Mouse (Mus musculus) kidney, embryonic 14.5 days (tissue): Measurements from ENCODE around the gene Pygm. TPM values are rescaled to one million over a fixed set of nuclear protein-coding genes. Genes with fewer than 3 reads are reported as not detected.

Experiments
- ATAC-seq: fragments of 200-750 bp; cut with Nextera tagmentation; 2 replicates; pipeline ENCODE4 v1.8.0; 2017; ENCODE audit warnings: moderate number of reproducible peaks, mild to moderate bottlenecking, moderate TSS enrichment, moderate library complexity; ENCODE audit not compliant: low FRiP score, low TSS enrichment
- H3K27ac ChIP-seq: fragments of 300-500 bp; sonication (generic); 2 replicates; pipeline ENCODE4 v1.5.1; 2014; ENCODE audit warnings: low read depth, mild to moderate bottlenecking, low read length, moderate library complexity, mixed read lengths
- H3K27me3 ChIP-seq: fragments of 300-500 bp; sonication (generic); 2 replicates; pipeline ENCODE4 v1.6.1; 2014; ENCODE audit warnings: mild to moderate bottlenecking, low read length; ENCODE audit not compliant: control insufficient read depth, insufficient read depth
- H3K36me3 ChIP-seq: fragments of 300-500 bp; sonication (generic); 2 replicates; pipeline ENCODE4 v1.6.1; 2014; ENCODE audit warnings: low read length, mixed read lengths; ENCODE audit not compliant: control insufficient read depth, insufficient read depth
- H3K4me1 ChIP-seq: fragments of 300-500 bp; sonication (generic); 2 replicates; pipeline ENCODE4 v1.6.1; 2014; ENCODE audit warnings: low read length, mixed read lengths; ENCODE audit not compliant: control insufficient read depth, insufficient read depth
- H3K4me2 ChIP-seq: fragments of 300-500 bp; sonication (generic); replicated peaks from 2 replicates; pipeline ENCODE4 v1.6.1; 2014; ENCODE audit warnings: low read depth, mild to moderate bottlenecking, low read length
- H3K4me3 ChIP-seq: fragments of 300-500 bp; sonication (generic); 2 replicates; pipeline ENCODE4 v1.5.1; 2014; ENCODE audit warnings: mild to moderate bottlenecking, low read length
- H3K9ac ChIP-seq: fragments of 300-500 bp; sonication (generic); 2 replicates; pipeline ENCODE4 v1.6.1; 2014; ENCODE audit warnings: low read depth, mild to moderate bottlenecking, low read length, moderate library complexity
- H3K9me3 ChIP-seq: fragments of 300-500 bp; sonication (generic); 2 replicates; pipeline ENCODE4 v1.6.1; 2016; ENCODE audit warnings: low read length; ENCODE audit not compliant: control insufficient read depth
- WGBS: fragments of 180-500 bp; shearing (Covaris S2); extraction: QIAGEN DNeasy Blood & Tissue Kit; methylation state at CpG from one replicate; pipeline ENCODE4 v1.1.7; 2014; 5-methylcytosine and 5-hydroxymethylcytosine counted together
- polyA plus RNA-seq: library from polyadenylated mRNA; unstranded; fragments of >200 nt; fragmentation: Nextera tagmentation; extraction: Ambion mirVana; gene quantifications from 2 replicates; pipeline ENCODE4 v1.2.1, GENCODE M21; 2014

The Pygm gene
- polyA plus RNA-seq, 1 experiment from 2014 or later = 16.4 TPM

GRCm38 (mm10) chr19:6348717-6349116, 35.5 kb upstream of the Pygm start:
- H3K27me3 ChIP-seq = no peaks in the 10 kb centered on the region
- peaks cover 8% of the 10 kb centered on the region; the same call in 1 of the 2 replicates for H3K4me1 ChIP-seq
- H3K4me3 ChIP-seq = no peak overlapping the region
- peaks cover 28% of the 10 kb centered on the region for H3K36me3 ChIP-seq
- 52% methylated on average over 9 of the region's 9 CpGs for WGBS
- no peak for ATAC-seq
- H3K9ac ChIP-seq = no peak overlapping the region
- H3K27ac ChIP-seq = peak overlapping the region; percentile 25
- H3K4me2 ChIP-seq = no peak overlapping the region
- no peaks in the 10 kb centered on the region for H3K9me3 ChIP-seq

- Histone ChIP-seq H3K36me3 (peaks cover 29% of the 10 kb centered on the region), H3K27me3 (no peaks in the 10 kb centered on the region), H3K9me3 (no peaks in the 10 kb centered on the region), H3K9ac (no peak overlapping the region), H3K27ac (peak overlapping the region; percentile 25; the same call in 1 of the 2 replicates), H3K4me2 (no peak overlapping the region), H3K4me3 (no peak overlapping the region), H3K4me1 (peaks cover 8% of the 10 kb centered on the region; the same call in 1 of the 2 replicates)
- peak; percentile 38; the same call in 1 of the 2 replicates for ATAC-seq
- WGBS = 15% methylated on average over 14 of the region's 14 CpGs
Measured at GRCm38 (mm10) chr19:6349215-6349983, 34.8 kb upstream of the Pygm start.

- no peak for ATAC-seq
- H3K9ac ChIP-seq = no peak overlapping the region
- 75% methylated on average over 14 of the region's 14 CpGs for whole genome bisulfite sequencing
- peaks cover 8% of the 10 kb centered on the region; the same call in 1 of the 2 replicates for H3K4me1 ChIP-seq
- no peaks in the 10 kb centered on the region for H3K9me3 ChIP-seq
- peaks cover 9% of the 10 kb centered on the region for H3K36me3 ChIP-seq
- no peak overlapping the region for H3K27ac ChIP-seq
- H3K4me3 ChIP-seq = no peak overlapping the region
- no peak overlapping the region for H3K4me2 ChIP-seq
- no peaks in the 10 kb centered on the region for H3K27me3 ChIP-seq
Measured at GRCm38 (mm10) chr19:6351431-6352106, 32.6 kb upstream of the Pygm start.

- WGBS = 94% methylated on average over 2 of the region's 2 CpGs
- H3K27me3 ChIP-seq = no peaks in the 10 kb centered on the region
- no peaks in the 10 kb centered on the region for H3K9me3 ChIP-seq
- peaks cover 8% of the 10 kb centered on the region; the same call in 1 of the 2 replicates for H3K4me1 ChIP-seq
- no peak overlapping the region for H3K9ac ChIP-seq
- H3K36me3 ChIP-seq = peaks cover 7% of the 10 kb centered on the region; the same call in 1 of the 2 replicates
- ATAC-seq = no peak
- H3K4me3 ChIP-seq = no peak overlapping the region
- H3K27ac ChIP-seq = no peak overlapping the region
- no peak overlapping the region for H3K4me2 ChIP-seq
Measured at GRCm38 (mm10) chr19:6352107-6352505, 32.1 kb upstream of the Pygm start.

- no peak for ATAC-seq
- WGBS = 78% methylated on average over 7 of the region's 7 CpGs
- H3K9me3 ChIP-seq = no peaks in the 10 kb centered on the region
- H3K27ac ChIP-seq = no peak overlapping the region
- peaks cover 7% of the 10 kb centered on the region; the same call in 1 of the 2 replicates for H3K4me1 ChIP-seq
- H3K4me2 ChIP-seq = no peak overlapping the region
- peaks cover 7% of the 10 kb centered on the region; the same call in 1 of the 2 replicates for H3K36me3 ChIP-seq
- no peak overlapping the region for H3K9ac ChIP-seq
- H3K27me3 ChIP-seq = no peaks in the 10 kb centered on the region
- no peak overlapping the region for H3K4me3 ChIP-seq
Measured at GRCm38 (mm10) chr19:6354030-6354429, 30.2 kb upstream of the Pygm start.

- Histone ChIP-seq H3K4me2 (no peak overlapping the region), H3K36me3 (peaks cover 14% of the 10 kb centered on the region), H3K27me3 (no peaks in the 10 kb centered on the region), H3K9me3 (no peaks in the 10 kb centered on the region), H3K27ac (no peak overlapping the region), H3K9ac (no peak overlapping the region), H3K4me3 (no peak overlapping the region), H3K4me1 (peaks cover 11% of the 10 kb centered on the region; the same call in 1 of the 2 replicates)
- WGBS = 92% methylated on average over 3 of the region's 3 CpGs
- no peak for ATAC-seq
Measured at GRCm38 (mm10) chr19:6361291-6361690, 22.9 kb upstream of the Pygm start.

- Histone ChIP-seq H3K9me3 (no peaks in the 10 kb centered on the region), H3K27ac (no peak overlapping the region; the same call in 1 of the 2 replicates), H3K36me3 (peaks cover 32% of the 10 kb centered on the region), H3K27me3 (no peaks in the 10 kb centered on the region), H3K4me1 (peaks cover 22% of the 10 kb centered on the region; the same call in 1 of the 2 replicates), H3K4me2 (peak overlapping the region; percentile 35), H3K4me3 (peak overlapping the region; percentile 99), H3K9ac (peak overlapping the region; percentile 20)
- no peak; the same call in 1 of the 2 replicates for ATAC-seq
- WGBS = under 1% methylated on average over 11 of the region's 11 CpGs
Measured at GRCm38 (mm10) chr19:6363091-6363410, 21.1 kb upstream of the Pygm start.

GRCm38 (mm10) chr19:6363411-6364240, 20.6 kb upstream of the Pygm start, which contains the start of gene Sf1:
Sf1 (plus strand) TSS chr19:6363690.
- WGBS = under 1% methylated on average over 83 of the region's 85 CpGs

More at GRCm38 (mm10) chr19:6363411-6364240, 20.6 kb upstream of the Pygm start, which contains the start of gene Sf1:
- Histone ChIP-seq H3K27me3 (no peaks in the 10 kb centered on the region), H3K9me3 (no peaks in the 10 kb centered on the region), H3K9ac (peak within 1 kb of the TSS; percentile 99), H3K36me3 (peaks cover 37% of the 10 kb centered on the region), H3K4me1 (peaks cover 22% of the 10 kb centered on the region; the same call in 1 of the 2 replicates), H3K4me3 (peak within 1 kb of the TSS; percentile 99), H3K27ac (peak within 1 kb of the TSS; percentile 99), H3K4me2 (peak within 1 kb of the TSS; percentile 85)
- ATAC-seq = peak; percentile 98
